Mouse (Mus musculus) monocyte, adult 5-6 weeks (primary cell): ENCODE data around the gene R3hdm4. TPM values are rescaled to one million over a fixed set of nuclear protein-coding genes. Genes with fewer than 3 reads are reported as not detected.

Experiments
- ATAC-seq: fragments of 153-309, 156-312 bp; replicated peaks from 2 replicates; pipeline ENCODE4 v1.8.0; 2017; ENCODE audit warnings: mild to moderate bottlenecking; ENCODE audit not compliant: low TSS enrichment, insufficient number of reproducible peaks, severe bottlenecking, poor library complexity, low FRiP score
- total RNA-seq: library from RNA; stranded (forward); fragments of 200-1000, 200-491, 200-594 nt; gene quantifications from 3 replicates; pipeline ENCODE4 v1.2.3, GENCODE M21; 2017

The R3hdm4 gene
- total RNA-seq, 1 experiment from 2014 or later: 35.4 TPM

DNA sequence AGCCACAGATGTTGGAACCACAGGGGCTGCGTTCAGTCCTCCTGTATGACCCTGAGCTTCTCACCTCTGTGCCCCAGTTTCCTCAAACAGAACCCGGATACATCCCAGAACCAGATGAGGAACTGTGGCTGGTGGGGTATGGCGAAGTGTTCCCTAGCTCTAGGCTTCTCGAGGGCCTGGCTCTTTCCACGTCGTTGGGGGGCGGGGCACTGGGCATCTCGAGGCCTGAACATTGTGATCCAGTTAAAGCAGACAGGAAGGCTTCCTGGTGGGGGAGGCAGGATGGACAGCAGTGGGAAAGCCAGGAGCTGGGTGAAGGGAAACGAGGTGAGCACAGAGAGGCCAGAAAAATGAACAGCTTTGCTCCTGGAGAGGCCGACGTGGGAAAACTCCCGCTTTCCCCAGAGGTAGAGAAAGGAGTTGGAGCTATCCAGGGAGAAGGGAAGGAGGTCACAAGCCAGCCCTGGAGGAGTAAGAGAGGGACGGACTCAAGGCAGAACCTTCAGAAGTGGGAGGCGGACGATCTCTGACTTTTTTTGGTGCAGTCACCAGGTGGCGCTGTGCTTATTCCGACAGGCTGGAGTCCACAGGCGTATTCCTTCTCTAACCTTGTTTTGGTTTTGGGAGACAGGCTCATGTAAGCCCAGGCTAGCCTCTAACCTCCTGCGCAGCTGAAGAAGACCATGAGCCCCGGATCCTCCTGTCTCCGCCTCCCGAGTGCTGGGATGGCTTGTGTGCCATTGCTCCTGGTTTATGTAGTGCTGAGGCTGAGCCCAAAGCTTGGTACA is 37.5 kb downstream of the R3hdm4 start:
- ATAC-seq: peak; percentile 58

- peak; percentile 25; the same call in 1 of the 2 replicates for ATAC-seq
These were observed 39.0 kb downstream of the R3hdm4 start for GRCm38 (mm10) chr10:79881981-79882380.

- ATAC-seq: no peak
These were observed 40.3 kb downstream of the R3hdm4 start for GRCm38 (mm10) chr10:79880721-79881120.

GRCm38 (mm10) chr10:79879527-79879926 is 41.5 kb downstream of the R3hdm4 start:
- ATAC-seq: no peak

- ATAC-seq: 0 out of 2 replicates have a peak, but pooled peaks have one; percentile 34
These were observed 43.3 kb downstream of the R3hdm4 start for GRCm38 (mm10) chr10:79877757-79878156.

GRCm38 (mm10) chr10:79877174-79877573 is 43.8 kb downstream of the R3hdm4 start:
- no peak for ATAC-seq

GRCm38 (mm10) chr10:79874290-79874862 is 46.6 kb downstream of the R3hdm4 start, which contains the start of the genes Prtn3 and Plppr3:
Prtn3 (plus strand) TSS chr10:79874476.
Plppr3 (minus strand) TSS chr10:79874634.
- no peak for ATAC-seq

DNA sequence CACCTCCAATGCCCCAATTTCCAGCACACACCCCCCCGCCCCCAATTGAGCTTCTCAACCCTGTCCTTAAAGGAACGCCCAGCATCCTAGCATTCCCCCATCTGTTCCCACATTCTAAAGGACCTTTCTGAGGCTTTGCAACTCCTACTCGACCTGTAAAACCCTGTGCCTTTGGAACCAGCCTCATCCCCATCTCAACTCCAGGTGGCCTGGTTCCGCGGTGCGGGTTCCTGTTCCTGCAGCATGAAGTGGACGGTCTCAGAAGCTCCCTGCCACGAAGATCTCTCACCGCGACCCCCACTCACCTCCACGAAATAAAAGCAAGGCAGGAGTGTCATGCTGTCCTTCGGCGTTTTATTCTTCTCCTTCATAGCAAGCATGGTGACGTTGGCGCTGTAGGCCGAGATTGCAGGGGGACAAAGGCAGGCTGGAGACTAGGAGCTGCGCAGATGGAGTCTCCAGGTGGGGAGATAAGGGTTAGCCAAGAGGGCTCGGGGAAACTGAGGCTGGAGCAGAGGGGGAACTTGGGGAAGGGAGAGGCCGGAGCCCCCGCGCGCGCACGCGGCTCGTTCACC is 47.2 kb downstream of the R3hdm4 start:
- no peak for ATAC-seq

DNA sequence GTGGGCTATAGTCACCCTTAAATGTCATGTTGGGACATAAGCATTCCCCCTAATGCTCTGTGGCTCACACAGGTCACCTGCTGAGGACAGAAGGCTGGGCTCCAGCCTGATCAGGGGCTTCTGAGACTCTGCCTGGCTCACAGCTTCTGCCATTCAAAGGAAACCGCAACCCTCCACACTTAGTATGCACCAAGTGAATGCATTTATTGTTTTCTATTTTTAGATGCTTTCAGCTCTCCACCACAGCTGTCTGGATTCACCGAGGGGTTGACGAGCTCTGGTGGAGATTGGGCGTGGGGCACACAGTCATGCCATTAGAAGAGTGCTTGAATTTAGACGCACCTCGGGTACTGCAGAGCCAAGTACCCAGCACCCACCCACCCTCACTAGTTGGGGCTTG is 47.7 kb downstream of the R3hdm4 start:
- no peak for ATAC-seq

GRCm38 (mm10) chr10:79872862-79873261 is 48.1 kb downstream of the R3hdm4 start:
- no peak for ATAC-seq

DNA sequence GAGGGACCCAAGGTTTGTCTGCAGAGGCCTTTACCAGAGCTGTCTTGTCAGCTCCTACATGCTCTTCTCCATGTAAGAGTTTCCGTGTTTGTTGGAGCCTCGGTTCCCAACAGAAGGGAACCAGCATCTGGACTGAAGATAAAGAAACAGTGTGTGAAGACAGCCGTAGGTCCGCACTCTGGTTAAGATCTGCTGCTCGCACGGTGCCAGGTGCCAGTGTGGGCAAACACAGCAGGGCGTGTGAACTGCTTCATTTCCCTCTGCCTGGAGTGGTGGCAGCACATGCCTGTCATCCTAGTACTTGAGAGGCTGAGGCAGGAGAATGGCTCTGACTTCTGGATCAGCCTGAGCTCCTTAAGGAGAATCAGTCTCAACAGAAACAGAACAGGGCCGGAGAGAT is 49.2 kb downstream of the R3hdm4 start:
- no peak for ATAC-seq

GRCm38 (mm10) chr10:79866601-79867000 is 54.4 kb downstream of the R3hdm4 start:
- ATAC-seq: no peak

GRCm38 (mm10) chr10:79865801-79866295 is 55.2 kb downstream of the R3hdm4 start:
- no peak for ATAC-seq

GRCm38 (mm10) chr10:79865189-79865601 is 55.8 kb downstream of the R3hdm4 start:
- no peak for ATAC-seq

DNA sequence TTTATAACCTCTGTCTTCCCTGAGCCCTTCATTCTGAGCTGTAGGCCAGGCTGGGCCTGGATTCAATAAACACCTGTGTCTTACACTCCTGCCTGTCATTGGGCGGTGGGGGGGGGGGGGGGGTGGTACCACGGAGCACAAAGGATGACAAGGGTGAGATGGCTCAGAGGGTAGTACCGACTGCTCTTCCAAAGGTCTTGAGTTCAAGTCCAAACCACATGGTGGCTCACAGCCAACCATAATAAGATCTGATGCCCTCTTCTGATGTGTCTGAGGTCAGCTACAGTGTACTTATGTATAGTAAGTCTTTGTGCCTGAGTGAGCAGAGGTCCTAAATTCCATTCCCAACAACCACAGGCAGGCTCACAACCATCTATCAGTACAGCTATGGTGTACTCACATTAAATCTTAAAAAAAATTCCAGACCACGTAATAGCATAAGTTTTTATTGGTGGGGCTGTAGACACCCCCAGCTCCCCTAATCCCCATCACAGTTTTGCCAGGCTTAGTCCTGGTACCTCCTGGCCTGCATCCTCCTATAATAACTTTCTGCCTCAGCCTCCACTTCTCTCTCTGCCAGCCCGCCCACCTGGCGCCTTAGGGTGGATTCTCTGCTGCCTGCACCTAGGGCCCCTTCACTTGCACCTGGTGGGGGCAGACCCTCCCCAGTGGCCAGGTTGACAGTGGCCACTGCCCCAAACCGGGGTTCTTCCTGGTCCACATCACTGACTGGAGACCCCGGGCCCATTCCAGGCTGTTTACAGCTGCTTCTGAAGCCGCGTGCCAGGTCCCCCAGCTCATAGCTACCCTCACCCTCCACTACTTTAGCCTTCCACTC is 56.4 kb downstream of the R3hdm4 start:
- ATAC-seq: no peak

DNA sequence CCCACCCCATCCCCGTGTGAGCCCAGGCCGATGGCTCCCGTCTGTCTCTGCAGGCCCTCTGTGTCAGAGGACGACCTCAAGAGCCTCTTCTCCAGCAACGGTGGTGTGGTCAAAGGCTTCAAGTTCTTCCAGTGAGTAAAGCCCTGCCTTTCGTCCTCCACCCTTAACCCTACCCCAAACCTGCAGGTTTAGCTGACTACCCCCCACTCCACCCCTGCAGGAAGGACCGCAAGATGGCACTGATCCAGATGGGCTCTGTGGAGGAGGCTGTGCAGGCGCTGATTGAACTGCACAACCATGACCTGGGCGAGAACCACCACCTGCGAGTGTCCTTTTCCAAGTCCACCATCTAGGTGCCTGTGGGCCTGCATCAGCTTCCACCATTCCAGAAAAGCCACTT is 58.1 kb downstream of the R3hdm4 start:
- no peak for ATAC-seq

GRCm38 (mm10) chr10:79862049-79862788 is 58.8 kb downstream of the R3hdm4 start:
- ATAC-seq: no peak
